Mouse (Mus musculus) large intestine, adult 2 months (tissue): ENCODE measurements around the gene Avpr1b. TPM values are rescaled to one million over a fixed set of nuclear protein-coding genes. Genes with fewer than 3 reads are reported as not detected.
"Not testable (repeated sequence)": the region's sequence is repeated elsewhere in the genome, so short reads cannot be mapped to it uniquely, and the experiment has no call there.

ENCODE experiments used
- DNase-seq: peaks from one replicate; pipeline ENCODE4 v3.0.0-alpha.2; 2012; ENCODE audit warnings: low read depth, low spot score
- WGBS: fragments of 180-500 bp; shearing (Covaris S2); methylation state at CpG from one replicate; pipeline ENCODE4 v1.1.7; 2018; 5-methylcytosine and 5-hydroxymethylcytosine counted together
- polyA plus RNA-seq: library from polyadenylated mRNA; depleted of rRNA; stranded (reverse); fragments of >200 nt; gene quantifications from 2 replicates; pipeline ENCODE4 v1.2.3, GENCODE M21; 2012

Gene Avpr1b
- polyA plus RNA-seq, 1 experiment = 0.07 TPM

- DNase-seq = no peak
- 56% methylated on average over 5 of the region's 5 CpGs for WGBS
Observed at GRCm38 (mm10) chr1:131616546-131617220, 17.6 kb downstream of the Avpr1b start.

DNA sequence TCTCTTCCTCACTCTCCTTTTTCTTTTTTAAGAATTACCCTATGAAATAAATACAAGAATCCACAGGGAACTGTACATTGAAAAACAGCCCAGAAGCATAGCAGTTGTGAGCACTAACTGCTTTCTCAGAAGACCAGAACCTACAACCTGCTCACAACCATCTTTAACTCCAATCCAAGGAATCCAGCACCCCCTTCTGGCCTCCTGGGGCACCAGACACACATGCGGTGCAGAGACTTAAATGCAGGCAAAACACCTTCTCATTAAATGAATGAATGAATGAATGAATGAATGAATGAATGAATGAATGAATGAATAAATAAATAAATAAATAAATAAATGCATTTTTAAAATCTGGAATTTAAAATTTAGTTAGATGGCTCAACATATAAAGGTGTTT is 19.5 kb downstream of the Avpr1b start:
- WGBS = 85% methylated on average over 1 of the region's 1 CpGs

DNA sequence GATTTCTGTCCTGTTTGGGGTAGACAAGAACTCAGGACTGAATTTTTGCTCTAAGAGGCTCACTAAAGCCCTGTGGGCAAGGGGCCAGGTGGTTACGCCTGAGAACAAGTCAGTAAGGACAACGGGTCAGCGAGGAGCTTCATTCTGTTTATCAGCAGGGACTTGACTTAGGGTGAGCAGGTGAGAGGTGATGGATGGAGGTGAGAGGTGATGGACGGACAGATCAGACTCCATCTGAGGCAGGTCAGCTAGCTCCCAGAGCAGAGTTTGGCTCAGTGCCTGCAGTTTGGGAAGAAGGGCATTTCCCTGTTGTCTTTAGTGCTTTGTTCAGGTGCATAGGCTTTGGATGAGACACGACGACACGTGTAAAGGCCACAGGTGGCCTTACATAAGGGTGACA is 20.3 kb downstream of the Avpr1b start:
- WGBS = 55% methylated on average over 7 of the region's 7 CpGs
- DNase-seq = no peak

More for the DNA sequence above, 19.5 kb downstream of the Avpr1b start:
- DNase-seq = no peak

- WGBS = 53% methylated on average over 3 of the region's 3 CpGs
- no peak for DNase-seq
Observed at GRCm38 (mm10) chr1:131623644-131624043, 24.6 kb downstream of the Avpr1b start.

DNA sequence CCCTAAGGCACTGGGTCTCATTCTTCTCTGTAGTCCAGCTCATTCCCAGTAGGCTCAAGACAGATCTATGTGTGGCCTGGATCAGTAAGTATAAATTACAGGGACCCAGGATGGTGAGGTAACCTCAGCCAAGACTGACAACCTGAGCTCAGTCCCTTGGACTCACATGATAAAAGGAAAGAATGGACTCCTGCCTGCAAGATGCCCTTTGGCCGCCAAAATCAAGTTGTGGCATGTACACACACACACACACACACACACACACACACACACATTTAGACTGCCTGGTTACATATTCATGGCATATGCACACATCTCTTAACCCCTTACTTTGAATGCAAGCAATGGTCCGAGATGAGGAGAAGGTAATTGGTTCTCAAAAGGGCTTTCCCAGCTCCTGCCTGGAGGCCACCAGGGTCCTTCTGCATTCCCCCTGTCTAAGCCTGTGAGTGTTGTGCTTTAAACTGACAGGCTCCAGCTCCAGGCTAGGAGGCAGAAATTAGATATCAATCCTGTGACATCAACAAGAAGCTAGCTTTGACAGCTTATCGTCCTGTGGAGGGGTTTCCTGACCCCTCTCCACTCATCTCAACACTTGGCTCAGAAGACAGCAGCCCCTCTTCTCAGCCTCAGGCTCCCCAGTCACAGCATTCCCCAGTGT is 25.3 kb downstream of the Avpr1b start:
- 64% methylated on average over 3 of the region's 3 CpGs for WGBS
- no peak for DNase-seq

DNA sequence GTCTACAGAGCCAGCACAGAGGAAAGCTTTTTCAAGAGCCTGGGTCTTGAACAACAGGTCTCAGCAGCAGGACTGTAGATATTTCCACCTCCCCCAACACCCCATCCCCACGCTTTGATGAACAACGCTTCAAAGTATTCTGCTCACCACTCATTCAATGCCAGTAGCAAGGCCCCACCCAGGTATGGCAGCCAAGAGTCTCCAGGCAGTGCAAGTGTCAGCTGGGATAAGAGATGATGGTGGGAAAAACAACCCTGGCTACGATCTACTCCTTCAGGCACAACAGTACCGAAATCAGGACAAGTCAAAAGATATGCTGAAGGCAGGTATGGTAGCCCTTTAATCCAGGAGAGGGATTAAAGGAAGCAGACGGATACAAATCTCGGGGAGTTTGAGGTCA is 27.2 kb downstream of the Avpr1b start:
- WGBS = 88% methylated on average over 6 of the region's 6 CpGs
- DNase-seq = no peak

- WGBS = 50% methylated on average over 6 of the region's 6 CpGs
- not testable (repeated sequence) for DNase-seq
Observed at GRCm38 (mm10) chr1:131632216-131632615, 33.2 kb downstream of the Avpr1b start.

- DNase-seq = no peak
Observed at GRCm38 (mm10) chr1:131634495-131634894, 35.5 kb downstream of the Avpr1b start.

GRCm38 (mm10) chr1:131637791-131638540 is 38.9 kb downstream of the Avpr1b start, which contains the start of gene Ctse:
TSS of gene Ctse (plus strand) at chr1:131638306.
- DNase-seq = no peak

DNA sequence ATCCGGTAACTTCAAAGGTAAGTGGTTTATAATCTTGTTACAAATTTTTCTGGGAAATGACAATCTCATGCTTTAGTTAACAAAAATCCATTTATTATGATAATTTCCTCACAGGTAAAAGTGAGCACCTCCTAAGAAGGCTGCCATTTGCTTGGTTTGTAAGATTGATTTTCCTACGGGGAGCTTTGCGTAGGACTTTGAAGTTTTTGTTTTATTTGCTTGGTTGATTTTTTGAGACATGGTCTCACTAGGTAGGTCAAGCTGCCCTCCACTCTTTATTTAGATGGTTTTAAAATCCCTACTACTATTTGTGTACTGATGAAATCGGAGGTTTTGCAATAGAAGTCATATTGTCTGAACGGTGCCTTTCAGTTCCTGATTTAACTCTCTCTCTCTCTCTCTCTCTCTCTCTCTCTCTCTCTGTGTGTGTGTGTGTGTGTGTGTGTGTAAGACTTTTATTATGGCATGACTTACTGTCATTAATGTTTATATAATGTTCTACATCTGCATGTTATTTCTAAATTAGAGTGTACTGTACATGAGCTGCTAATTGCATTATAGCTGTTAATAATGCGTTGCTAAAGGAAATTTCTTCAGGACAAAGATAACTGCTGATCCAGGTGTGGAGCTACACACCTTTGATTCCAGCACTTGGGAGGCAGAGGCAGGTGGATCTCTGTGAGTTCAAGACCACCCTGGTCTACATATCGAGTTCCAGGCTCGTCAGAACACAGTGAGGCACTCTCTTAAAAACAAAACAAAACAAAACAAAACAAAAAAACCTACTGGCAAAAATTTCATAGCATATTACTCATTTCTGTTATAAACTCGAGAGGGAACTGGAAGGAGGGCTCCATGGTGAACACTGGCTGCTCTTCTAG is 39.7 kb downstream of the Avpr1b start:
- WGBS = 64% methylated on average over 9 of the region's 9 CpGs
- no peak for DNase-seq

More at GRCm38 (mm10) chr1:131637791-131638540, 38.9 kb downstream of the Avpr1b start, which contains the start of gene Ctse:
- WGBS = 25% methylated on average over 9 of the region's 9 CpGs

DNA sequence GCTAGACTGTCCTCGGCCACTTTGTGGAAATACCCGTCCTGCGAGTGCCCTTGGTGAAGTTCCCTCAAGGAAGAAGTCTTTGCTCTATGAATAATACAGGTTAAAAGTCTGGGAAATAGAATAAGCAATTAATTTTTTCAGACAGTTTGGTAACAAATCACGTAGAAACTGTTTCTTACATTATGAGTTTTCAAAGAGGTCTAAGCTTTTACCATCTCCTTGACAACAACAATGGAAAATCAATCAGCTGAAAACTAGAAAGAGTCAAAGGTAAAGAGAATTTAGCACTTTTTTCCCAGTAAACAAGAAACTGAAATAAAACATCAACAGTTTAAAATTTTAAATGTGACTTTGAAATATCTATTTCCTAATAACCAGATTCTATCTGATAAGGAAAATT is 41.0 kb downstream of the Avpr1b start:
- WGBS = 72% methylated on average over 4 of the region's 4 CpGs
- no peak for DNase-seq

DNA sequence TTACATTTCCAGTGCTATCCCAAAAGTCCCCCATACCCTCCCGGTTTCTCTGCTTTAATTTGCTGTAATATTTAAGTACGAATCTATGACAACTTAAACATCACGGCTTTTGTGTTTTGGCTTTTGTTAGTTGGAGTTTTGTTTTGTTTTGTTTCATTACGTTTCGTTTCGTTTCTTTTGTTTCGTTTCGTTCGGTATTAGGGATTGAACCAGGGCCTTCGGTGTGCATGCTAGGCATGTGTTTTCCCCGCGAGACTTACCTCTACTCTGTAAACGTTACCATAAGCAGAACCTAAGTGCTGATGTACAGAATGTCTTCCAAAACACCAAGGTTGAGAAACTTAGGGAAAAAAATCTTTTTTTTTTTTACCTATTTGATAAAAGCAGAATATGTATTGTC is 42.5 kb downstream of the Avpr1b start:
- no peak for DNase-seq

GRCm38 (mm10) chr1:131642251-131642650 is 43.2 kb downstream of the Avpr1b start:
- DNase-seq = no peak
- WGBS = 65% methylated on average over 2 of the region's 2 CpGs

More for the DNA sequence above, 42.5 kb downstream of the Avpr1b start:
- 94% methylated on average over 13 of the region's 13 CpGs for WGBS

GRCm38 (mm10) chr1:131652670-131653443 is 53.8 kb downstream of the Avpr1b start:
- WGBS = 68% methylated on average over 12 of the region's 12 CpGs
- DNase-seq = no peak

DNA sequence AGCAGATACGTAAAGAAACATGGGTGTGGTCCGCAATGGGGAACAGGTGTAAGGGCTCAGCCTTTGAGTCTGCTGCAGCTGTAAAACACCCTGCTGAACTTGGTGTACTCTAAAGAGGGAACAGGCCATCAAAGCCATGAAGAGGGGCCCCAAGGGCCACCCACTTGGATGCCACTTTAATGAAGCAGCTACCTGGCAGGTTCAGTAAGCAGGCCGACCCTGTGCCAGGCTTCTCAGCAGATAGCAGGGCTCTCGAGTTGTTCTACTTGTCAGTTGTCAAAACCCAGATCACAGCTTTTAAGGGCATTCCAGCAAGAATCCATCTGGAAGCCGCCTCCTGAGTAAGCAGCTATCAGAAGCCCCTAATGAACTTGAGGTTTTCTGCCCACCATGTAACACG is 56.6 kb downstream of the Avpr1b start:
- no peak for DNase-seq
- 51% methylated on average over 6 of the region's 6 CpGs for WGBS

- 2% methylated on average over 11 of the region's 11 CpGs for WGBS
- peak; percentile 82 for DNase-seq
Observed at GRCm38 (mm10) chr1:131657945-131658354, 58.9 kb downstream of the Avpr1b start.

- 77% methylated on average over 5 of the region's 5 CpGs for WGBS
- no peak for DNase-seq
Observed at GRCm38 (mm10) chr1:131659512-131660085, 60.6 kb downstream of the Avpr1b start.

GRCm38 (mm10) chr1:131660266-131660665 is 61.2 kb downstream of the Avpr1b start:
- 88% methylated on average over 2 of the region's 2 CpGs for WGBS

More at GRCm38 (mm10) chr1:131660266-131660665, 61.2 kb downstream of the Avpr1b start:
- DNase-seq = no peak
